Mouse (Mus musculus): ENCODE measurements around the gene Hipk2. TPM values are rescaled to one million over a fixed set of nuclear protein-coding genes. Genes with fewer than 3 reads are reported as not detected.

The Hipk2 gene
- polyA plus RNA-seq, 1 experiment: 33.9 TPM

DNA sequence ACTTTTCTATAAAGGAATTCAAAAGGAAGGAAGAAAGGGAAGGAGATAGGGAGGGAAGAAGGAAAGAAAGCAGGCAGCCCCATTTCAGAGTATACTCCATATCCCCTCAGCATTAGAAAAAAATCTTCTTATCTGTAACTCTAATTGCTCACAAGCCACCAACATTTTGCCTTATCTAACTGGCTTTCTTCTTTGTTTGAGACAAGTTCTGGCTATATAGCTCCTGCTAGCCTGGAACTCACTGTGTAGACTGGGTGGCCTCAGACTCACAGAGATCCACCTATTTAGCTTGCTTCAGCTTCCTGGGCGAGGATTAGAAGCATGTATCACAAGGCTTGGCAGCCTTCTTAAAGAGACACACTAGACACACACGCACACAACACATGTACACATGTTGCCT, 24.2 kb downstream of the Hipk2 start:
- Histone ChIP-seq H3K4me3 (ENCODE audit: control insufficient read depth, low read depth, low read length) (no peak overlapping the region), H3K27me3 (ENCODE audit: control insufficient read depth, insufficient read depth, low read length) (no peaks in the 10 kb centered on the region), H3K4me1 (ENCODE audit: control insufficient read depth, insufficient read depth, low read length) (no peaks in the 10 kb centered on the region), H3K27ac (ENCODE audit: control insufficient read depth, insufficient read depth, low read depth, low read length) (no peak overlapping the region), H3K36me3 (ENCODE audit: control insufficient read depth, insufficient read depth, low read length) (no peaks in the 10 kb centered on the region)
- TF ChIP-seq POLR2A (IDR thresholded peaks at IDR 0.05; ENCODE audit: control insufficient read depth, low read depth, low read length): no peak
- no peak for TF ChIP-seq CTCF (IDR thresholded peaks at IDR 0.05; ENCODE audit: control insufficient read depth, insufficient read depth, insufficient replicate concordance, low read depth, low read length)

DNA sequence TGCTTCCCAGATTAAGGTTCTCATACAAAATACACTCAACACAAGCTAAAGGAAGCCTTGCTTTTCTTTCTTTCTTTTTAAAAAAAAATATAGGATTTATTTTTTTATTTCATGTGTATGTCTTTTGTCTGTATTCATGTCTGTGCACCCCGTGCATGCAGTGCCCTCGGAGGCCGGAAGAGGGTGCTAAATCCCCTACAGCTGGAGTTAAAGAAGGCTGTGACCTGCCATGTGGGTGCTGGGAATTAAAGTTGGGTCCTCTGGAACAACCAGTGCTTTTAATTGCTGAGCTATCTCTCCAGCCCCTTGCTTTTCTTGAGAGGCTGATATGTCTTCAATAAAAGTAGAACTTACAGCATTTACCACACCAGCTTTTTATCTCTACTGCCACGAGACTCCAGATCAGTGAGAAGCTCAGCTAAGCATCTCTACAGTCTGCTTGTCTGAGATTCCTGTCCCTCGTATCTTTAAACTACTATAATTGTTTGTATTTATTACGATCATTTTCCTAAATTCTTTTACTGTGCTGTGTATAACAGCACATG, 25.2 kb downstream of the Hipk2 start:
- Histone ChIP-seq H3K4me1 (ENCODE audit: control insufficient read depth, insufficient read depth, low read length) (no peaks in the 10 kb centered on the region), H3K36me3 (ENCODE audit: control insufficient read depth, insufficient read depth, low read length) (no peaks in the 10 kb centered on the region), H3K27ac (ENCODE audit: control insufficient read depth, insufficient read depth, low read depth, low read length) (no peak overlapping the region), H3K27me3 (ENCODE audit: control insufficient read depth, insufficient read depth, low read length) (no peaks in the 10 kb centered on the region), H3K4me3 (ENCODE audit: control insufficient read depth, low read depth, low read length) (no peak overlapping the region)
- TF ChIP-seq POLR2A (IDR thresholded peaks at IDR 0.05; ENCODE audit: control insufficient read depth, low read depth, low read length) (no peak), CTCF (IDR thresholded peaks at IDR 0.05; ENCODE audit: control insufficient read depth, insufficient read depth, insufficient replicate concordance, low read depth, low read length) (no peak)

DNA sequence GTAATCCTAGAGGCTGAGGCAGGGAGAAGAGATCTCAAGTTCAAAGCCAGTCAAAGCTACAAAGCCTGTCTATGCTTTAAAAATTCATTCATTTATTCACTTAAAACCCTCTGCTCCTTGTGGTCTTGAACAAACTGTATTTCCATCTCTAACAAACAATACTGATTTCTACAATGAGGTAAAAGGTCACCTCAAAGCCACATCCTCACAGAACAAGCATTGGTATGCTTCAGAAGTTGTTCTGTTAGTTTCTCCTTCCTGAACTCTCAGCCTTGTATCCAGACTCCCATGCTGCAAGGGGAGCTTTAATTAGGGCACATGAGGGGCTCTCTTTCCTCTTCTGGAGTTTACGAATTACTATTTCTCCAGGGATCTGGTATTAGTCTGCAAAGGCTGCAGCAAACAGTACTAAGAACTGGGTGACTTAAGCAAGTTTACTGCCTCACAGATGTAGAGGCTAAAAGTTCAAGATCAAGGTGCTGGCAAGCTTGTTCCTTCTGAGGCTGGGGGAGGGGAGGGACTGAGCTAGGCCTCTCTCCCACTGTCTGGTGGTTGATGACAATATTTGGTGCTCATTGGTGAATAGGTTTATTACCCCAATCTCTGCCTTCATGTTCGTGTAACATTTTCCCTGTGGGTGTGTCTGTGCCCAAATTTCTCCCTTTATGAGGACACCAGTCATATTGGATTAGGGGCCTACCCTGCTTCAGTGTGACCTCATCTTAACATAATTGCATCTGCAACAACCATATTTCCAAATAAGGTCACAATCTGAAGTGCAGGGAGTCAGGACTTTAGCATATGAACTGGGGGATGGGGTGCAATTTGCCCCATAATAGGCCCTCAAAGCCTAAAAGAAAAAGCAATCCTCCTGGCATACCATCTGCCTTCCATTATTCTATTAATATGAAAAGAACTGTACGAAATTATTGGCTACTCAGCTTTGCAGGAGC, 27.7 kb downstream of the Hipk2 start:
- no peaks in the 10 kb centered on the region for H3K27me3 ChIP-seq (ENCODE audit: control insufficient read depth, insufficient read depth, low read length)
- H3K36me3 ChIP-seq (ENCODE audit: control insufficient read depth, insufficient read depth, low read length): no peaks in the 10 kb centered on the region
- H3K4me1 ChIP-seq (ENCODE audit: control insufficient read depth, insufficient read depth, low read length): no peaks in the 10 kb centered on the region
- H3K27ac ChIP-seq (ENCODE audit: control insufficient read depth, insufficient read depth, low read depth, low read length): no peak overlapping the region
- no peak overlapping the region for H3K4me3 ChIP-seq (ENCODE audit: control insufficient read depth, low read depth, low read length)
- TF ChIP-seq POLR2A (IDR thresholded peaks at IDR 0.05; ENCODE audit: control insufficient read depth, low read depth, low read length) (no peak), CTCF (IDR thresholded peaks at IDR 0.05; ENCODE audit: control insufficient read depth, insufficient read depth, insufficient replicate concordance, low read depth, low read length) (no peak)

DNA sequence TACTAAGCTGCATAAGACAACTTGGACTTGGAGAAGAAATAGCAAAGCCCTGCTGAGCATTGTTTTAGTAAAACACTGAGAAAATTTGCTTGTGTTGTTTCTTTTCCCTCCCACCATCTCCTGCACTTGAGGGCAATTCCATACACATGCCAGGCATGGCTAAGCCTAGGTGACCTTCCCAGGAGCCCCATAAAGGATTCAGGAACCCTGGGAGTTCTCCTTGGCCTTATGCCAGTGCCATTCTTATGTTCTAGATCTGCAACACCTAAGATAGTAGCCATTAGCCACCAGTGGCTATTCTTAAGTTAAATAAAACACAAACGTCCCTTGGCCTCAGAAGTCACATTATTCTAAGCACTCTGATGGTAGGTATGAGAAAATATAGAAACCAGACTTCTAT, 28.5 kb downstream of the Hipk2 start:
- no peaks in the 10 kb centered on the region for H3K36me3 ChIP-seq (ENCODE audit: control insufficient read depth, insufficient read depth, low read length)
- H3K27ac ChIP-seq (ENCODE audit: control insufficient read depth, insufficient read depth, low read depth, low read length): no peak overlapping the region
- H3K4me1 ChIP-seq (ENCODE audit: control insufficient read depth, insufficient read depth, low read length): no peaks in the 10 kb centered on the region
- H3K4me3 ChIP-seq (ENCODE audit: control insufficient read depth, low read depth, low read length): no peak overlapping the region
- H3K27me3 ChIP-seq (ENCODE audit: control insufficient read depth, insufficient read depth, low read length): no peaks in the 10 kb centered on the region
- no peak for TF ChIP-seq CTCF (IDR thresholded peaks at IDR 0.05; ENCODE audit: control insufficient read depth, insufficient read depth, insufficient replicate concordance, low read depth, low read length)
- no peak for TF ChIP-seq POLR2A (IDR thresholded peaks at IDR 0.05; ENCODE audit: control insufficient read depth, low read depth, low read length)

DNA sequence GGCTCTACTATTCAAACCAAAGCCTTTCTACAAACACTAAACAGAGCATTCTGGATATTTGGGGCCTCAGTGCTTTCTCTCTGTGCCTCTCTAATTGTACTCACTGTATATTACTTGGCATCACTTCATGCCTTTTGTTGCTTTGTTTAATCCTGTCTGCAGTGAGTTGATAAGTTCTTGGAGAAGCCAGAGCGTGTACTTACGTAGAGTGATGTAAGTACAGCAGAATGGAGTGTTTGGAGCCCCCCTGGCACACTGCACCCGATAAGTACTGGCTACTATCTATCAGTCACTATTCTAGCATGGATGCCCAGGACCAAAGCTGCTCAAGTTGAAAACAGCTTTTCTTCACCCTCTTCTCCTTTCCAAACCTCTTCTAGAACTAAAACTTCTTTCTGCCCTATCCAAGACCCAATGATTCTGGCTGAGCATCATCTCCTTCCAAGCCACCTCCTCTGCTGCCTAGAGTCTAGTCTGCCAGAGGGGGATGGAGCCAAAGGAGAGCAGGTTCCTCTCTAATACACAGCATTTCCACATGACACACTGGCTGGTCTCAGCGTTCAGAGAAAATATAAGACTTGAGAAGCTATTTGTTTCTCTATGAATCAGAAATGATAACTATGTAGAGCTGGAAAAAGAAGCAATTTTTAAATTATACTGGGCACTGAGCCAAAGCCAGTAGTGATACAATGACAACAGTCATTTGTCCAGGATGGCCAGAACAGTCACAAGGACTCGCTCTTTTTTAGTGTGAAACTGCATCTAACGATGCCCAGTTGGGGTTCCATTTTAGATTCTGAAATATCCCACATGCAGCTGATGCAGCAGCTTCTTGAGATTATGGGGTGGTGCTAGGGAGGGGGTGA, 29.4 kb downstream of the Hipk2 start:
- Histone ChIP-seq H3K4me3 (ENCODE audit: control insufficient read depth, low read depth, low read length) (no peak overlapping the region), H3K36me3 (ENCODE audit: control insufficient read depth, insufficient read depth, low read length) (no peaks in the 10 kb centered on the region), H3K27me3 (ENCODE audit: control insufficient read depth, insufficient read depth, low read length) (no peaks in the 10 kb centered on the region), H3K27ac (ENCODE audit: control insufficient read depth, insufficient read depth, low read depth, low read length) (no peak overlapping the region), H3K4me1 (ENCODE audit: control insufficient read depth, insufficient read depth, low read length) (no peaks in the 10 kb centered on the region)
- TF ChIP-seq CTCF (IDR thresholded peaks at IDR 0.05; ENCODE audit: control insufficient read depth, insufficient read depth, insufficient replicate concordance, low read depth, low read length) (no peak), POLR2A (IDR thresholded peaks at IDR 0.05; ENCODE audit: control insufficient read depth, low read depth, low read length) (no peak)

DNA sequence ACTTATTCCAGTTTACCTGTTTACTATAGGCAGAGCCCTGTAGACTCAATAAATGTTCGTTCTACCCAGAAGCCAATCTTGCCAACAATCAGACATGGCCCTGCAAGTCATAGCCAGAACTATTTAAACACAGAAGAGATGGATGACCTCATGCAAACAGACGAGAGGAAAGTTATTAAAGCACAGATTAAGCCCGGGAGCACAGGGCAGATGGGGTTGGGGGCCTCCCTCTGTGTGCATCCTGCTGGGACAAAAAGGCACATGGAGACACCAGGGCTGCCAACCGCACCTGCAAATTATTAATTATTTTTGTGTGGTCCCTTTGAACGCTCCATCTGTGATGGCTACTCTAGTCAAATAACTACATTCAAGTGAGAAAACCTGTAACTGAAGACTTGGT, 30.1 kb downstream of the Hipk2 start:
- TF ChIP-seq CTCF (IDR thresholded peaks at IDR 0.05; ENCODE audit: control insufficient read depth, insufficient read depth, insufficient replicate concordance, low read depth, low read length) (no peak), POLR2A (IDR thresholded peaks at IDR 0.05; ENCODE audit: control insufficient read depth, low read depth, low read length) (no peak)
- no peaks in the 10 kb centered on the region for H3K4me1 ChIP-seq (ENCODE audit: control insufficient read depth, insufficient read depth, low read length)
- H3K36me3 ChIP-seq (ENCODE audit: control insufficient read depth, insufficient read depth, low read length): no peaks in the 10 kb centered on the region
- H3K27ac ChIP-seq (ENCODE audit: control insufficient read depth, insufficient read depth, low read depth, low read length): no peak overlapping the region
- no peaks in the 10 kb centered on the region for H3K27me3 ChIP-seq (ENCODE audit: control insufficient read depth, insufficient read depth, low read length)
- no peak overlapping the region for H3K4me3 ChIP-seq (ENCODE audit: control insufficient read depth, low read depth, low read length)

DNA sequence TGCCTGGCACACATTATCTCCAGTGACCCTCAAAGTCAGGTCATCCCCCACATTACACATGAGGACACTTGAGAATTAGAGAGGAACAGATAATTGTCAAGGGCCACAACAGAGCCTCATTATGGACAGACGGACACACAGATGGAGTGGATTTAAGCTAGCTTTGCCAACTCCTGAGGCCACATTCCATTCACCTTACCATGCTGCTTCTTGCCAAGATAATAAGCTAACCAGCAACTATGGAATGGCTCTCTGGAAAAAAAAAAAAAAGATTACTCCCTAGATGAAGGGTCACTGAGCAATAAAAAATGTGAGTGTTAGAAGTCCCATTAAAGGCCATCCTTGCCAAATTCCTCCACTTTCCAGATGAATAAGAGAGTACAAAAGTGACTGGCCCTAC, 30.8 kb downstream of the Hipk2 start:
- no peaks in the 10 kb centered on the region for H3K4me1 ChIP-seq (ENCODE audit: control insufficient read depth, insufficient read depth, low read length)
- TF ChIP-seq POLR2A (IDR thresholded peaks at IDR 0.05; ENCODE audit: control insufficient read depth, low read depth, low read length) (no peak), CTCF (IDR thresholded peaks at IDR 0.05; ENCODE audit: control insufficient read depth, insufficient read depth, insufficient replicate concordance, low read depth, low read length) (no peak)
- no peak overlapping the region for H3K27ac ChIP-seq (ENCODE audit: control insufficient read depth, insufficient read depth, low read depth, low read length)
- no peaks in the 10 kb centered on the region for H3K27me3 ChIP-seq (ENCODE audit: control insufficient read depth, insufficient read depth, low read length)
- H3K4me3 ChIP-seq (ENCODE audit: control insufficient read depth, low read depth, low read length): no peak overlapping the region
- no peaks in the 10 kb centered on the region for H3K36me3 ChIP-seq (ENCODE audit: control insufficient read depth, insufficient read depth, low read length)

Measured in testis, adult 2 months (tissue).